Mouse (Mus musculus) megakaryocyte-erythroid progenitor cell, adult 5-6 weeks (primary cell): Measurements from ENCODE around the gene Olfr723. TPM values are rescaled to one million over a fixed set of nuclear protein-coding genes. Genes with fewer than 3 reads are reported as not detected.
"Not testable (repeated sequence)": the region's sequence is repeated elsewhere in the genome, so short reads cannot be mapped to it uniquely, and the experiment has no call there.

ENCODE experiments used
- ATAC-seq: replicated peaks from 2 replicates; pipeline ENCODE4 v1.8.0; 2016; ENCODE audit warnings: mild to moderate bottlenecking, inconsistent platforms; ENCODE audit not compliant: severe bottlenecking, poor library complexity, low FRiP score, low TSS enrichment
- total RNA-seq, 2 experiments: library from RNA; stranded (forward) in 1 of 2; stranded (reverse) in 1 of 2; fragments of 200-1000, 215-1000 nt in 1 of 2; fragments of >200 nt in 1 of 2; fragmentation: Nextera tagmentation in 1 of 2; gene quantifications; 2 replicates each; pipeline ENCODE4 v1.2.3; 2014 to 2017

The Olfr723 gene
- total RNA-seq (2014; fragmentation: Nextera tagmentation), result not detected in 2 replicates
- not detected in 2 replicates for total RNA-seq (2017)

GRCm38 (mm10) chr14:49931687-49932086 lies at the start of gene Olfr723:
TSS of gene Olfr723 (minus strand) at chr14:49931787.
- ATAC-seq, result not testable (repeated sequence)

GRCm38 (mm10) chr14:49963174-49963573 lies 31.6 kb upstream of the Olfr723 start, which contains the start of gene Olfr724:
TSS of gene Olfr724 (minus strand) at chr14:49963274.
- not testable (repeated sequence) for ATAC-seq

- ATAC-seq, result no peak
Observed at GRCm38 (mm10) chr14:49955890-49956289, 24.3 kb upstream of the Olfr723 start.

- ATAC-seq, result no peak
Observed at GRCm38 (mm10) chr14:49901899-49902298, 29.7 kb downstream of the Olfr723 start, which contains the start of gene Olfr722. TSS of gene Olfr722 (minus strand) at chr14:49901999.

Other genes with a start within 250 kb of the Olfr723 start
- not detected in 2 replicates for gene Armh4, start 148.4 kb downstream of the Olfr723 start, total RNA-seq (2014; fragmentation: Nextera tagmentation)
- gene Armh4, start 148.4 kb downstream of the Olfr723 start, total RNA-seq (2017), result not detected in 2 replicates
- not detected in 2 replicates for gene Olfr722, start 29.8 kb downstream of the Olfr723 start, total RNA-seq (2014; fragmentation: Nextera tagmentation)
- gene Olfr722, start 29.8 kb downstream of the Olfr723 start, total RNA-seq (2017), result not detected in 2 replicates
- gene Olfr724, start 31.5 kb upstream of the Olfr723 start, total RNA-seq (2014; fragmentation: Nextera tagmentation), result not detected in 2 replicates
- gene Olfr724, start 31.5 kb upstream of the Olfr723 start, total RNA-seq (2017), result not detected in 2 replicates
- gene Olfr725, start 108.6 kb upstream of the Olfr723 start, total RNA-seq (2014; fragmentation: Nextera tagmentation), result not detected in 2 replicates
- not detected in 2 replicates for gene Olfr725, start 108.6 kb upstream of the Olfr723 start, total RNA-seq (2017)
- not detected in 2 replicates for gene Olfr726, start 159.2 kb upstream of the Olfr723 start, total RNA-seq (2014; fragmentation: Nextera tagmentation)
- not detected in 2 replicates for gene Olfr726, start 159.2 kb upstream of the Olfr723 start, total RNA-seq (2017)
- not detected in 2 replicates for gene Olfr727, start 191.4 kb upstream of the Olfr723 start, total RNA-seq (2014; fragmentation: Nextera tagmentation)
- gene Olfr727, start 191.4 kb upstream of the Olfr723 start, total RNA-seq (2017), result not detected in 2 replicates
- gene Olfr728, start 210.9 kb upstream of the Olfr723 start, total RNA-seq (2014; fragmentation: Nextera tagmentation), result not detected in 2 replicates
- gene Olfr728, start 210.9 kb upstream of the Olfr723 start, total RNA-seq (2017), result not detected in 2 replicates
- not detected in 2 replicates for gene Olfr729, start 221.1 kb upstream of the Olfr723 start, total RNA-seq (2014; fragmentation: Nextera tagmentation)
- not detected in 2 replicates for gene Olfr729, start 221.1 kb upstream of the Olfr723 start, total RNA-seq (2017)